Mouse (Mus musculus) testis, postnatal 14 days (tissue): ENCODE results near the gene Trappc3.
A peak's percentile ranks its signal among the peaks of the same experiment; 100 is the strongest.

Experiments used
- DNase-seq: peaks from one replicate; pipeline ENCODE4 v3.0.0; 2021; ENCODE audit warnings: low spot score

The Trappc3 gene

GRCm38 (mm10) chr4:126313202-126313601 lies 51.1 kb downstream of the Trappc3 start:
- DNase-seq = no peak

- DNase-seq = no peak
These were observed 52.3 kb downstream of the Trappc3 start for GRCm38 (mm10) chr4:126314393-126314792.

- DNase-seq = no peak
These were observed 53.8 kb downstream of the Trappc3 start for GRCm38 (mm10) chr4:126315931-126316330.

- no peak for DNase-seq
These were observed 54.4 kb downstream of the Trappc3 start for GRCm38 (mm10) chr4:126316443-126317040.

GRCm38 (mm10) chr4:126319806-126320205 lies 57.7 kb downstream of the Trappc3 start:
- DNase-seq = no peak

GRCm38 (mm10) chr4:126321111-126321853 lies 59.2 kb downstream of the Trappc3 start, which contains the start of gene Adprhl2:
Gene Adprhl2, minus strand, starts transcription at chr4:126321703.
- peak; percentile 95 for DNase-seq

- DNase-seq = no peak
These were observed 59.9 kb downstream of the Trappc3 start for GRCm38 (mm10) chr4:126321854-126322511.

GRCm38 (mm10) chr4:126322646-126323045 lies 60.5 kb downstream of the Trappc3 start:
- DNase-seq = no peak

GRCm38 (mm10) chr4:126324861-126325260 lies 62.7 kb downstream of the Trappc3 start:
- DNase-seq = no peak

GRCm38 (mm10) chr4:126325281-126325861 lies 63.2 kb downstream of the Trappc3 start, which contains the start of gene Tekt2:
Gene Tekt2, minus strand, starts transcription at chr4:126325688.
- DNase-seq = peak; percentile 69
